Mouse (Mus musculus) intestine, embryonic 15.5 days (tissue): ENCODE results near the gene Ace. TPM values are rescaled to one million over a fixed set of nuclear protein-coding genes. Genes with fewer than 3 reads are reported as not detected.

Experiments
- ATAC-seq: fragments of 200-750 bp; cut with Nextera tagmentation; 2 replicates; pipeline ENCODE4 v1.8.0; 2017; ENCODE audit warnings: moderate TSS enrichment, moderate library complexity
- H3K27ac ChIP-seq: fragments of 300-500 bp; sonication (generic); 2 replicates; pipeline ENCODE4 v1.5.1; 2015; ENCODE audit warnings: mild to moderate bottlenecking, inconsistent platforms
- H3K27me3 ChIP-seq: fragments of 300-500 bp; sonication (generic); replicated peaks from 2 replicates; pipeline ENCODE4 v1.6.1; 2015; ENCODE audit warnings: inconsistent platforms
- H3K36me3 ChIP-seq: fragments of 300-500 bp; sonication (generic); 2 replicates; pipeline ENCODE4 v1.6.1; 2015; ENCODE audit warnings: inconsistent platforms
- H3K4me1 ChIP-seq: fragments of 300-500 bp; sonication (generic); replicated peaks from 2 replicates; pipeline ENCODE4 v1.6.1; 2015; ENCODE audit warnings: inconsistent platforms
- H3K4me2 ChIP-seq: fragments of 300-500 bp; sonication (generic); replicated peaks from 2 replicates; pipeline ENCODE4 v1.6.1; 2015; ENCODE audit warnings: mild to moderate bottlenecking, inconsistent platforms
- H3K4me3 ChIP-seq: fragments of 300-500 bp; sonication (generic); replicated peaks from 2 replicates; pipeline ENCODE4 v1.5.1; 2015; ENCODE audit warnings: inconsistent platforms
- H3K9ac ChIP-seq: fragments of 300-500 bp; sonication (generic); 2 replicates; pipeline ENCODE4 v1.6.1; 2015; ENCODE audit warnings: inconsistent platforms
- H3K9me3 ChIP-seq: fragments of 300-500 bp; sonication (generic); 2 replicates; pipeline ENCODE4 v1.6.1; 2016; ENCODE audit warnings: inconsistent platforms
- WGBS: fragments of 180-500 bp; shearing (Covaris S2); methylation state at CpG from one replicate; pipeline ENCODE4 v1.1.7; 2015; 5-methylcytosine and 5-hydroxymethylcytosine counted together
- polyA plus RNA-seq: library from polyadenylated mRNA; unstranded; fragments of >200 nt; fragmentation: Nextera tagmentation; extraction: Ambion mirVana; gene quantifications from 2 replicates; pipeline ENCODE4 v1.2.1, GENCODE M21; 2015

Ace gene
- polyA plus RNA-seq, 1 experiment from 2014 or later, result 6.9 TPM

DNA sequence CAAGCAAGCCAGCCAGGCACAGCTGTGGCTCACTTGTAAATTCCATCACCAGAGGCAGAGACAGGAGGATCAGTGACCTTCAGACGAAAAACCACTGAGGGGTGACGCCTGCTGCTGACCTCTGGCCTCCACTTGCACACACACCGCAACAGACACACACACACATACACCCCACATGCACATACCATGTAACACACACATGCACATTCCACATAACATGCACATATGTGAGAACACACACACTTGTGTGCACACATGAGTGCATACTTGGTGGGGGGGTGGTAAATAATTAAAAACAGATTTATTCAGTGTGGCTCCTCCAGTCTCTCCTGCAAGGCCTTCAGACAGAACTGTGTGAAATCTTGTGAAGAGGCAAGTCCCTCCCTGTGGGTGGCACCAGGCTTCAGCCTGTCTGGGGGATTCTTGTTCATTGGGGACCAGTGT is 16.1 kb upstream of the Ace start:
- Histone ChIP-seq H3K9me3 (no peaks in the 10 kb centered on the region), H3K4me2 (no peak overlapping the region), H3K4me3 (no peak overlapping the region), H3K36me3 (no peaks in the 10 kb centered on the region), H3K27me3 (no peaks in the 10 kb centered on the region), H3K9ac (no peak overlapping the region), H3K4me1 (0 out of 2 replicates have a peak, but pooled peaks cover 3% of the 10 kb centered on the region), H3K27ac (no peak overlapping the region)
- ATAC-seq, result no peak
- 60% methylated on average over 3 of the region's 3 CpGs for WGBS

GRCm38 (mm10) chr11:105952111-105952510 is 15.6 kb upstream of the Ace start:
- Histone ChIP-seq H3K9me3 (no peaks in the 10 kb centered on the region), H3K4me3 (no peak overlapping the region), H3K9ac (no peak overlapping the region), H3K4me2 (no peak overlapping the region), H3K27me3 (no peaks in the 10 kb centered on the region), H3K27ac (no peak overlapping the region), H3K4me1 (0 out of 2 replicates have a peak, but pooled peaks cover 3% of the 10 kb centered on the region), H3K36me3 (no peaks in the 10 kb centered on the region)
- WGBS, result 84% methylated on average over 9 of the region's 9 CpGs
- ATAC-seq, result no peak

DNA sequence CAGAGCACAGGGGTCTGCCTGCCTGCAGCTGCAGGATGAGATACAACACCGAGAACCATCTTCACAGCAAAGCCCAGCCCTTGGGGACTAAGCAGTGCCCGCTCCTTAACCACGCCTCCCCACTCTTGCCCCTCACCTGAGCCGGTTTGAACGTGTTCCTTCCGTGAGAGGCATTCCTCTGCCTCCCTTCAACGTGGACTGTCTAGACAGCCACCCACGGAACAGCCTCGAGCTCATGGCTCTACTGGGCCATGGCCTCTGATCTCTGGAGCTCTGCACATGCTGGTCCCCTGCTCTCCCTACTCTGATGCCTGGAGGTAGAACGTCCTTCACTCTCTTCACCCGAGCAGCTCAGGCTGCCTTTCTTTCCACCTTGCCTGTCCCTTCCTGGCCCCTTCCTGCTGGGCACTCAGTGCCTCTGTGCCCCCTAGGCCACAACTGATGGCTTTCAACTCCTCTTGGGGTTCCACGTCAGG is 14.8 kb upstream of the Ace start, which contains the start of gene Cyb561:
Cyb561 (minus strand) TSS at position 426 of the 476 bp plus-strand sequence.
- H3K4me1 ChIP-seq, result 0 out of 2 replicates have a peak, but pooled peaks cover 3% of the 10 kb centered on the region
- no peak within 1 kb of the TSS for H3K4me2 ChIP-seq
- H3K36me3 ChIP-seq, result no peaks in the 10 kb centered on the region
- no peak within 1 kb of the TSS for H3K4me3 ChIP-seq
- no peaks in the 10 kb centered on the region for H3K27me3 ChIP-seq
- WGBS, result 73% methylated on average over 12 of the region's 12 CpGs
- no peaks in the 10 kb centered on the region for H3K9me3 ChIP-seq
- no peak within 1 kb of the TSS for H3K27ac ChIP-seq
- no peak within 1 kb of the TSS for H3K9ac ChIP-seq
- ATAC-seq, result no peak

- Histone ChIP-seq H3K4me3 (no peak overlapping the region), H3K27me3 (no peaks in the 10 kb centered on the region), H3K36me3 (no peaks in the 10 kb centered on the region), H3K27ac (no peak overlapping the region), H3K4me1 (0 out of 2 replicates have a peak, but pooled peaks cover 3% of the 10 kb centered on the region), H3K4me2 (no peak overlapping the region), H3K9ac (no peak overlapping the region), H3K9me3 (no peaks in the 10 kb centered on the region)
- 72% methylated on average over 6 of the region's 6 CpGs for WGBS
- peak; percentile 16; the same call in 1 of the 2 replicates for ATAC-seq
Measured at GRCm38 (mm10) chr11:105953402-105953801, 14.3 kb upstream of the Ace start.

- 91% methylated on average over 28 of the region's 28 CpGs for WGBS
- Histone ChIP-seq H3K4me1 (0 out of 2 replicates have a peak, but pooled peaks cover 3% of the 10 kb centered on the region), H3K27ac (no peak overlapping the region), H3K9me3 (no peaks in the 10 kb centered on the region), H3K27me3 (no peaks in the 10 kb centered on the region), H3K4me2 (no peak overlapping the region), H3K4me3 (no peak overlapping the region), H3K36me3 (no peaks in the 10 kb centered on the region), H3K9ac (no peak overlapping the region)
- ATAC-seq, result no peak
Measured at GRCm38 (mm10) chr11:105955815-105956430, 11.8 kb upstream of the Ace start.

GRCm38 (mm10) chr11:105957501-105957900 is 10.2 kb upstream of the Ace start:
- Histone ChIP-seq H3K9me3 (no peaks in the 10 kb centered on the region), H3K9ac (no peak overlapping the region), H3K4me3 (no peak overlapping the region), H3K27ac (no peak overlapping the region), H3K4me1 (0 out of 2 replicates have a peak, but pooled peaks cover 3% of the 10 kb centered on the region), H3K27me3 (no peaks in the 10 kb centered on the region), H3K36me3 (no peaks in the 10 kb centered on the region), H3K4me2 (no peak overlapping the region)
- 62% methylated on average over 6 of the region's 6 CpGs for WGBS
- ATAC-seq, result no peak

GRCm38 (mm10) chr11:105958566-105958965 is 9.2 kb upstream of the Ace start:
- H3K4me3 ChIP-seq, result no peak overlapping the region
- no peaks in the 10 kb centered on the region for H3K27me3 ChIP-seq
- ATAC-seq, result no peak
- H3K4me2 ChIP-seq, result no peak overlapping the region
- WGBS, result 47% methylated on average over 1 of the region's 1 CpGs
- no peak overlapping the region for H3K27ac ChIP-seq
- H3K4me1 ChIP-seq, result 0 out of 2 replicates have a peak, but pooled peaks cover 3% of the 10 kb centered on the region
- H3K9ac ChIP-seq, result no peak overlapping the region
- no peaks in the 10 kb centered on the region for H3K9me3 ChIP-seq
- no peaks in the 10 kb centered on the region for H3K36me3 ChIP-seq

- Histone ChIP-seq H3K9ac (no peak overlapping the region), H3K27ac (no peak overlapping the region), H3K9me3 (no peaks in the 10 kb centered on the region), H3K4me3 (no peak overlapping the region), H3K27me3 (no peaks in the 10 kb centered on the region), H3K4me2 (no peak overlapping the region), H3K36me3 (no peaks in the 10 kb centered on the region), H3K4me1 (0 out of 2 replicates have a peak, but pooled peaks cover 3% of the 10 kb centered on the region)
- 33% methylated on average over 17 of the region's 17 CpGs for WGBS
- no peak for ATAC-seq
Measured at GRCm38 (mm10) chr11:105959355-105959754, 8.4 kb upstream of the Ace start.

DNA sequence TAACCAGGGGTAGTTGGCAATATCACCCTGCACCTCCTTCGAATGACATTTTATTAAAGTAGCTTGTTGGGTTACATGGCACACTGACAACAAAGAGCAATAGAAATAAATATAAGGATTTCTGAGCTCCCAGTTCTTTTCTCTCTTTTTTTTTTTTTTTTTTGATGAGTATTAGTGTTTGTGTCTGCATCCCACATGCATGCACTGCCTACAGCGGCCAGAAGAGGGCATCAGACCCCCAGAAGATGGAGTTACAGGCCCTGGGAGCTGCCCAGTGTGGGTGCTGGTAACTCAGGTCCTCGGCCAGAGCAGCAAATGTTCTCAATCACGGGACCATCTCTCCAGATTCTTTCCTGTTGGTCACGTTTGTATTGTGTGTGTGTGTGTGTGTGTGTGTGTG is 3.1 kb upstream of the Ace start:
- Histone ChIP-seq H3K9me3 (no peaks in the 10 kb centered on the region), H3K4me2 (no peak overlapping the region), H3K4me3 (no peak overlapping the region), H3K4me1 (peaks cover 13% of the 10 kb centered on the region), H3K36me3 (no peaks in the 10 kb centered on the region), H3K27me3 (peaks cover 25% of the 10 kb centered on the region), H3K9ac (no peak overlapping the region), H3K27ac (no peak overlapping the region)
- WGBS, result 62% methylated on average over 5 of the region's 5 CpGs
- ATAC-seq, result no peak

DNA sequence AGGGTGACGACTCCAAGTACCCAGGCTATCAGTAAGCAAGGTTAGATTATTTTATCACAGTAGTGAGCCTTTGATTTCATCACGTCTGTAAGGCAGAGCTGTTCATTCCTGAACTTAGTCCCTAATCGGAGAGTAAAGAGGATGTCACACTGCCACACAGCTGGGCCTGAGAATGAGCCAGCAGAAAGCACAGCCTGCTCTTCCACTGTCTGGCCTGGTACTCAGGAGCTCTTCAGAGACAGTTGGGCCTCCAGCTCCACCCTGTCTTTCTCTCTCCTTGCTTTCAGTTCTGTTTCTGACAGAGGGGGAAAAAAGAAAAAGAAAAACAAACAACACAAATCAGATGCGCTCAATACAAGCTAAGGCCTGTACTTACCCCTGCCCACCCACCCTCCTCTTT is 1.5 kb upstream of the Ace start:
- ATAC-seq, result no peak
- Histone ChIP-seq H3K9ac (no peak overlapping the region), H3K27ac (no peak overlapping the region), H3K36me3 (no peaks in the 10 kb centered on the region), H3K4me3 (no peak overlapping the region), H3K27me3 (peaks cover 30% of the 10 kb centered on the region), H3K9me3 (no peaks in the 10 kb centered on the region), H3K4me2 (no peak overlapping the region), H3K4me1 (peaks cover 13% of the 10 kb centered on the region)
- 73% methylated on average over 4 of the region's 4 CpGs for WGBS

- ATAC-seq, result no peak
- no peak overlapping the region for H3K4me3 ChIP-seq
- H3K27me3 ChIP-seq, result peaks cover 30% of the 10 kb centered on the region
- peaks cover 13% of the 10 kb centered on the region for H3K4me1 ChIP-seq
- WGBS, result 58% methylated on average over 10 of the region's 10 CpGs
- H3K36me3 ChIP-seq, result no peaks in the 10 kb centered on the region
- no peak overlapping the region for H3K27ac ChIP-seq
- H3K4me2 ChIP-seq, result peak overlapping the region; percentile 99
- H3K9ac ChIP-seq, result no peak overlapping the region
- no peaks in the 10 kb centered on the region for H3K9me3 ChIP-seq
Measured at GRCm38 (mm10) chr11:105968948-105969347, 1.2 kb downstream of the Ace start.

- peaks cover 30% of the 10 kb centered on the region for H3K27me3 ChIP-seq
- H3K36me3 ChIP-seq, result no peaks in the 10 kb centered on the region
- no peak overlapping the region for H3K4me3 ChIP-seq
- no peak overlapping the region for H3K4me2 ChIP-seq
- no peak for ATAC-seq
- H3K27ac ChIP-seq, result no peak overlapping the region
- WGBS, result 50% methylated on average over 1 of the region's 1 CpGs
- no peak overlapping the region for H3K9ac ChIP-seq
- H3K9me3 ChIP-seq, result no peaks in the 10 kb centered on the region
- peaks cover 13% of the 10 kb centered on the region for H3K4me1 ChIP-seq
Measured at GRCm38 (mm10) chr11:105969516-105969915, 1.8 kb downstream of the Ace start.

DNA sequence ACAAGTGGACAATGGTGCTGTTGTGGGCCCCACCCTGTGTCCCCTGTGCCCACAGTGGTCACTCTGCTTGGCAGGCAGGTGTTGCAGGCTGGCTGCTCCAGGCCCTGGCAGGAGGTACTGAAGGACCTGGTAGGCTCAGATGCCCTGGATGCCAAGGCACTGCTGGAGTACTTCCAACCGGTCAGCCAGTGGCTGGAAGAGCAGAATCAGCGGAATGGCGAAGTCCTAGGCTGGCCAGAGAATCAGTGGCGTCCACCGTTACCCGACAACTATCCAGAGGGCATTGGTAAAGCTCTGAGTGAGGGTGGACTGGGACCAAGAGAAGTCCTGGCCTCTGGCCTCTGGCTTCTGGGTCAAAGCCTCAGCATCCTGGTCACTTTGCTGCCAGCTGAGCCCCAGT is 6.8 kb downstream of the Ace start:
- Histone ChIP-seq H3K4me2 (no peak overlapping the region), H3K27me3 (0 out of 2 replicates have a peak, but pooled peaks cover 5% of the 10 kb centered on the region), H3K4me1 (no peaks in the 10 kb centered on the region), H3K9ac (no peak overlapping the region), H3K36me3 (no peaks in the 10 kb centered on the region), H3K9me3 (no peaks in the 10 kb centered on the region), H3K27ac (no peak overlapping the region), H3K4me3 (no peak overlapping the region)
- 94% methylated on average over 6 of the region's 6 CpGs for WGBS
- no peak for ATAC-seq
